Mouse (Mus musculus): Measurements from ENCODE around the gene Rybp.

GRCm38 (mm10) chr6:100270765-100271164, 16.5 kb downstream of the Rybp start:
- TF ChIP-seq GATA1 (IDR thresholded peaks at IDR 0.05; ENCODE audit: low read length) (no peak), TAL1 (IDR thresholded peaks at IDR 0.05; ENCODE audit: low read length) (no peak)
